Mouse (Mus musculus) ovary, postnatal 14 days (tissue): ENCODE results near the gene Ak2.

Experiments used
- DNase-seq: peaks from one replicate; pipeline ENCODE4 v3.0.0; 2022; ENCODE audit warnings: low spot score

Ak2 gene

GRCm38 (mm10) chr4:128991500-128992008, at the start of gene Ak2:
Gene Ak2 (plus strand): TSS chr4:128991958.
- DNase-seq = no peak

GRCm38 (mm10) chr4:128942346-128942745, 49.4 kb upstream of the Ak2 start:
- DNase-seq = no peak

- DNase-seq = no peak
Observed at GRCm38 (mm10) chr4:128946736-128947135, 45.0 kb upstream of the Ak2 start.

- no peak for DNase-seq
Observed at GRCm38 (mm10) chr4:128947326-128947933, 44.3 kb upstream of the Ak2 start.

- DNase-seq = peak; percentile 42
Observed at GRCm38 (mm10) chr4:128948137-128948674, 43.6 kb upstream of the Ak2 start.

- DNase-seq = no peak
Observed at GRCm38 (mm10) chr4:128949470-128950005, 42.2 kb upstream of the Ak2 start.

- no peak for DNase-seq
Observed at GRCm38 (mm10) chr4:128950461-128950860, 41.3 kb upstream of the Ak2 start.

- DNase-seq = no peak
Observed at GRCm38 (mm10) chr4:128953851-128954250, 37.9 kb upstream of the Ak2 start.

GRCm38 (mm10) chr4:128957155-128957911, 34.4 kb upstream of the Ak2 start:
- DNase-seq = no peak

- no peak for DNase-seq
Observed at GRCm38 (mm10) chr4:128958156-128958555, 33.6 kb upstream of the Ak2 start.

GRCm38 (mm10) chr4:128958849-128959248, 32.9 kb upstream of the Ak2 start:
- DNase-seq = no peak

- DNase-seq = no peak
Observed at GRCm38 (mm10) chr4:128959676-128960075, 32.1 kb upstream of the Ak2 start.

GRCm38 (mm10) chr4:128961301-128962028, 30.3 kb upstream of the Ak2 start:
- DNase-seq = no peak

GRCm38 (mm10) chr4:128962029-128962925, 29.5 kb upstream of the Ak2 start, which contains the start of gene Azin2:
Gene Azin2 (minus strand): TSS chr4:128962442.
- DNase-seq = peak; percentile 97

- DNase-seq = no peak
Observed at GRCm38 (mm10) chr4:128962926-128963290, 28.9 kb upstream of the Ak2 start.

GRCm38 (mm10) chr4:128966751-128967150, 25.0 kb upstream of the Ak2 start:
- DNase-seq = no peak

- DNase-seq = no peak
Observed at GRCm38 (mm10) chr4:128969081-128969480, 22.7 kb upstream of the Ak2 start.

- DNase-seq = no peak
Observed at GRCm38 (mm10) chr4:128969607-128970416, 21.9 kb upstream of the Ak2 start.

GRCm38 (mm10) chr4:128970417-128970807, 21.3 kb upstream of the Ak2 start:
- DNase-seq = no peak

- peak; percentile 76 for DNase-seq
Observed at GRCm38 (mm10) chr4:128971065-128971694, 20.6 kb upstream of the Ak2 start.
